In genomic region chr14:48251381-48251979, GRCm38 (mm10) we compare ENCODE assay signal across 14 mouse cellular contexts.
DNase-seq lines count a peak whose midpoint lies in the region; ATAC-seq and TF ChIP-seq lines count a peak whose summit lies in the region.
"Had no signal": no experiment of that assay in that cellular context is flagged by ENCODE, and none has a peak within 500 bp of the region (broad histone marks: within the 10 kb centered on the region; RNA-seq: fewer than 3 reads in every experiment).

No protein-coding gene starts in this region.

- WGBS in forebrain, embryonic 11.5 days = 50% methylated on average over 9 of the region's 9 CpGs
- WGBS in forebrain, postnatal 0 days = 54% methylated on average over 9 of the region's 9 CpGs
- 60% methylated on average over 9 of the region's 9 CpGs for WGBS in lung, embryonic 15.5 days
- 77% methylated on average over 9 of the region's 9 CpGs for WGBS in lung, adult 2 months
- WGBS in macrophage (ENCODE audit: missing documents) = 79% methylated on average over 9 of the region's 9 CpGs
- 74% methylated on average over 9 of the region's 9 CpGs for WGBS in olfactory bulb, adult 2 months

- no peaks in the 10 kb centered on the region; the same call in 1 of the 2 replicates for H3K36me3 ChIP-seq in forebrain, embryonic 11.5 days (ENCODE audit: control insufficient read depth, insufficient read depth, low read length)
- H3K36me3 ChIP-seq in forebrain, postnatal 0 days (ENCODE audit: insufficient read depth) = no peaks in the 10 kb centered on the region
- H3K36me3 ChIP-seq in lung, embryonic 15.5 days = peaks cover 6% of the 10 kb centered on the region; the same call in 1 of the 2 replicates
- H3K36me3 ChIP-seq in macrophage (ENCODE audit: inconsistent target) = peaks cover 3% of the 10 kb centered on the region; the same call in 1 of the 2 replicates
- H3K36me3 ChIP-seq: stomach, embryonic 15.5 days had no signal

- peak; percentile 51 for ATAC-seq in forebrain, embryonic 11.5 days (replicated peaks; ENCODE audit: low FRiP score)
- ATAC-seq in forebrain, postnatal 0 days = no peak; the same call in 1 of the 2 replicates
- ATAC-seq in lung, embryonic 15.5 days (ENCODE audit: borderline replicate concordance, extremely low read depth, low FRiP score, low TSS enrichment) = peak; percentile 50; the same call in 1 of the 2 replicates

- no peak for TF ChIP-seq POLR2A in lung, adult 2 months (IDR thresholded peaks at IDR 0.05; ENCODE audit: borderline replicate concordance, extremely low read depth, low read depth, low read length)
- TF ChIP-seq POLR2A in olfactory bulb, adult 2 months (IDR thresholded peaks at IDR 0.05; ENCODE audit: insufficient read depth, low read depth, low read length) = no peak

- TF ChIP-seq CTCF in forebrain, postnatal 0 days (IDR thresholded peaks at IDR 0.05; ENCODE audit: low read depth) = no peak
- TF ChIP-seq CTCF in lung, adult 2 months (IDR thresholded peaks at IDR 0.05; ENCODE audit: insufficient read depth, low read length) = no peak
- TF ChIP-seq CTCF in olfactory bulb, adult 2 months (IDR thresholded peaks at IDR 0.05; ENCODE audit: insufficient read depth, low read depth, low read length) = no peak

- no peaks in the 10 kb centered on the region for H3K79me2 ChIP-seq in macrophage (ENCODE audit: inconsistent target)

- H3K9ac ChIP-seq in forebrain, embryonic 11.5 days (ENCODE audit: low read length) = no peak overlapping the region
- no peak overlapping the region for H3K9ac ChIP-seq in forebrain, postnatal 0 days
- H3K9ac ChIP-seq in lung, embryonic 15.5 days = no peak overlapping the region
- H3K9ac ChIP-seq: stomach, embryonic 15.5 days had no signal

- no peak overlapping the region for H3K27ac ChIP-seq in forebrain, embryonic 11.5 days (ENCODE audit: low read depth, low read length)
- no peak overlapping the region for H3K27ac ChIP-seq in forebrain, postnatal 0 days (ENCODE audit: low read depth, low read length)
- H3K27ac ChIP-seq in lung, embryonic 15.5 days = no peak overlapping the region
- H3K27ac ChIP-seq in macrophage = 0 out of 2 replicates have a peak overlapping the region, but pooled peaks have one; percentile 10
- peak overlapping the region; percentile 25; the same call in 1 of the 2 replicates for H3K27ac ChIP-seq in olfactory bulb, adult 2 months (ENCODE audit: insufficient read depth, low read depth, low read length)
- H3K27ac ChIP-seq: stomach, embryonic 15.5 days had no signal

- no peak overlapping the region for H3K4me3 ChIP-seq in forebrain, embryonic 11.5 days (ENCODE audit: low read depth, low read length)
- no peak overlapping the region for H3K4me3 ChIP-seq in forebrain, postnatal 0 days (ENCODE audit: low read depth, low read length)
- no peak overlapping the region for H3K4me3 ChIP-seq in lung, embryonic 15.5 days
- H3K4me3 ChIP-seq in lung, adult 2 months (replicated peaks; ENCODE audit: extremely low read depth, low read depth, low read length) = no peak overlapping the region
- H3K4me3 ChIP-seq in macrophage (ENCODE audit: inconsistent target) = no peak overlapping the region
- H3K4me3 ChIP-seq in olfactory bulb, adult 2 months (ENCODE audit: insufficient read depth, low read depth, low read length) = no peak overlapping the region
- H3K4me3 ChIP-seq: stomach, embryonic 15.5 days had no signal

- H3K27me3 ChIP-seq in forebrain, embryonic 11.5 days (ENCODE audit: control insufficient read depth, insufficient read depth, low read length) = no peaks in the 10 kb centered on the region
- H3K27me3 ChIP-seq in forebrain, postnatal 0 days (ENCODE audit: insufficient read depth, low read length) = no peaks in the 10 kb centered on the region
- no peaks in the 10 kb centered on the region for H3K27me3 ChIP-seq in lung, embryonic 15.5 days
- H3K27me3 ChIP-seq: stomach, embryonic 15.5 days had no signal

- H3K4me2 ChIP-seq in forebrain, embryonic 11.5 days (ENCODE audit: low read depth, low read length, severe bottlenecking) = no peak overlapping the region
- H3K4me2 ChIP-seq in forebrain, postnatal 0 days (ENCODE audit: low read depth) = no peak overlapping the region
- no peak overlapping the region for H3K4me2 ChIP-seq in lung, embryonic 15.5 days
- H3K4me2 ChIP-seq: liver, embryonic 11.5 days; stomach, embryonic 15.5 days had no signal

- DNase-seq in forebrain, embryonic 11.5 days (ENCODE audit: low spot score) = no peak
- DNase-seq in forebrain, postnatal 0 days = no peak
- DNase-seq in lung, adult 2 months = no peak
- no peak for DNase-seq in testis, postnatal 14 days (ENCODE audit: low spot score)
- DNase-seq in kidney, postnatal 10 days = no peak
- DNase-seq: adrenal gland, adult 8-10 months; cerebellum, postnatal 25 days; kidney, postnatal 25 days; thymus, postnatal 14 days had no signal

- no peaks in the 10 kb centered on the region for H3K4me1 ChIP-seq in forebrain, embryonic 11.5 days (replicated peaks; ENCODE audit: control insufficient read depth, insufficient read depth, low read length)
- no peaks in the 10 kb centered on the region for H3K4me1 ChIP-seq in forebrain, postnatal 0 days (ENCODE audit: insufficient read depth)
- peaks cover 2% of the 10 kb centered on the region; the same call in 1 of the 2 replicates for H3K4me1 ChIP-seq in lung, embryonic 15.5 days
- no peaks in the 10 kb centered on the region for H3K4me1 ChIP-seq in lung, adult 2 months (ENCODE audit: control insufficient read depth, insufficient read depth, low read length)
- H3K4me1 ChIP-seq in olfactory bulb, adult 2 months (ENCODE audit: control insufficient read depth, insufficient read depth, low read length) = peaks cover 19% of the 10 kb centered on the region
- H3K4me1 ChIP-seq: stomach, embryonic 15.5 days had no signal

- H3K9me3 ChIP-seq in forebrain, embryonic 11.5 days (ENCODE audit: control insufficient read depth, low read length) = no peaks in the 10 kb centered on the region
- H3K9me3 ChIP-seq in forebrain, postnatal 0 days (ENCODE audit: low read length) = no peaks in the 10 kb centered on the region
- H3K9me3 ChIP-seq in lung, embryonic 15.5 days = no peaks in the 10 kb centered on the region
- H3K9me3 ChIP-seq: stomach, embryonic 15.5 days had no signal

Comparison
In these comparisons a context has a peak if more than half of its experiments do, and no peak if none do; other contexts are left out.
1. H3K27ac ChIP-seq: peak in macrophage (single experiment) and olfactory bulb, adult 2 months (single experiment); none in forebrain, embryonic 11.5 days (single experiment), forebrain, postnatal 0 days (single experiment) and lung, embryonic 15.5 days (single experiment).